Mouse (Mus musculus) left cerebral cortex, adult 9 months (tissue): ENCODE measurements around the gene Metap1.

ENCODE experiments used
- DNase-seq, 2 experiments: peaks; one replicate each; pipeline ENCODE4 v3.0.0; 2022; ENCODE audit warnings: low spot score in 2 of 2

Metap1 gene

GRCm38 (mm10) chr3:138452169-138452568 is 37.1 kb downstream of the Metap1 start:
- DNase-seq, result no peak

DNA sequence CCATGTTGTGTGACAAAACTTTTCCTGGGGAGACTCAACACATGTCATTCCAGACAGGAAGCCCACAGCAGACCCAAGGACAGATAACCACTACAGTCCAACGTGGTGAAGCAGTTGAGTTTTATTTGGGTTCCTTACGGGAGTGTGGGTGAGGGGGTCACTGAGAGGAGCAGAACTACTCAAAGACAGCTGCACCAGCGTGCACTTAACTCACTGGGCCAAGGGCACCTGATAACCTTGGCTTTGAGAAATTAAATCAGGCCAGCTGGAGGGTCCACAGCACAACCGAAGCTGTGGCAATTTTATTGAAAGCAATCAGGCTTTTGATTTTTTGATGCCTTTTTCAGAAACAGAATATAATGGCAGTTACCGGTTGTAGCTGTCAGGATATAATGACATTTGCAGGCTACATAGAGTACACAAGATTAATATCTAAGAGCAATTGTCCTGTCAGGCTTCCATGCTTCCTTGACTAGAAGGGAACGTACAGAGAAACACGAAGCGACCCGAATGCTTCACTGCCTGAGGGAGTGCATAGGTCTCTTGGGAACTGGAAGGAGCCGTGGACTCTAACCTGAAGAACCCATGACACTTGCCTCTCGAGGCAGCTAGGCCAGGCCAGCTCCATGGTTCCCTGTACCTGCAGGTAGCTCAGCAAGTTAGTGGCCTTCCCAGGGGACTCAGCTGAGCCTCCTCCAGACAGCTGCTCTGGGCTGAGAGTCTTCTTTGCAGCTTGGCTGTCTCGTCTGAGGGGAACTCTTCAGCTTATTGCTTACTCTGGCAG is 41.0 kb downstream of the Metap1 start:
- no peak for DNase-seq

DNA sequence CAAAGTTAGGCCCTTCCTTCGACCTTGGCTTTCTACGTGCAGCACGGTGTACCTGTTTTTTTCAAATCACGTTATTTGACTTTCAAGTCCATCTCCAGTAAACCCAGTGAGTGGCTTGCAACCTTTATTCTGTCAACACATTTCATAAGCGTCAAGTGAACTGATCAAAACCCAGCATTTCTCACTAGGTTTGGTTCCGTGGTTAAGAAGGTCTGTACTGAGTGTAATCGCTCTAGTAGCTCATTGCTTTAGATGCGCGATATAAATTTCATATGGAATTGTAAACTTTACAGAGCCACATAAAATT is 45.9 kb downstream of the Metap1 start:
- no peak for DNase-seq

- peak; percentile 66 to 88 for DNase-seq
Observed at GRCm38 (mm10) chr3:138442612-138443464, 46.5 kb downstream of the Metap1 start, which contains the start of gene Adh5. Gene Adh5, plus strand, starts transcription at chr3:138443093.

- DNase-seq, result no peak
Observed at GRCm38 (mm10) chr3:138442203-138442602, 47.1 kb downstream of the Metap1 start.

DNA sequence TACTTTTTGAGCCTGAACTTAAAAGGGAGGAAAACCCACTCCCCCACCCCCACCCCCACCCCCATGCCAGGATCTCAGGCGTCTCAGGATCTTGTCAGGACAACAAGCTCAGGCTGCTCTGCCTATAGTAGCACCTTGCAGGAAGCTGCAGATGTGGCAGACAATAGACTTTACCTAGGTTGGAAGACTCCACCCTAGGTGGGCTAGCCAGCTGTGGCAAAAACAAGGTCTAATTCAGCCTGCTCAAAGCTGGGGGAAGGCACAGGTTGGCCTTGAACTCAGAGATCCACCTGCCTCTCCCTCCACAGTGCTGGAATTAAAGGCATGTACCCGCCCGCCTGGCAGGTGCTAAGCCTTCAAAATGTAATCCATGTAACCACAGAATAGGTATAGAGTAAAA is 50.6 kb downstream of the Metap1 start:
- DNase-seq, result no peak

DNA sequence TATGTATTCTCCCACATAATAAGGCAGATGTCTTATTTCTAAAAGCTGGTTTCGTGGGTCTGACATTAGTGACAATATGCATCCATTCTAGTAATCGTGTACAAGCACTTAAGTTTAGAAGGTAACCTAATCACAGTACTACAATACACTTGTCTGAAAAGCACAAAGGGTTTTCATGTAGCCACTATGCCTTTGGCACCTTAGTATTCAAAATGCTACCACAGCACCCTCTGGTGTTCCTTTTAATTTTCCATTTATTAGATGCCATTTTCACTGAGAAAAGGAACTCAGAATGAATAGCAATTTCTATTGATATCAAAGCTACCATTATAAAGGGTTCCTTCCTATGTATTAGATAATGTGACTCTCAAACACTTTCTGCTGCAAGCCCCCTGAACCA is 57.5 kb downstream of the Metap1 start:
- DNase-seq, result no peak

- DNase-seq, result no peak
Observed at GRCm38 (mm10) chr3:138430360-138430976, 58.8 kb downstream of the Metap1 start.

GRCm38 (mm10) chr3:138424247-138424646 is 65.1 kb downstream of the Metap1 start:
- no peak for DNase-seq

DNA sequence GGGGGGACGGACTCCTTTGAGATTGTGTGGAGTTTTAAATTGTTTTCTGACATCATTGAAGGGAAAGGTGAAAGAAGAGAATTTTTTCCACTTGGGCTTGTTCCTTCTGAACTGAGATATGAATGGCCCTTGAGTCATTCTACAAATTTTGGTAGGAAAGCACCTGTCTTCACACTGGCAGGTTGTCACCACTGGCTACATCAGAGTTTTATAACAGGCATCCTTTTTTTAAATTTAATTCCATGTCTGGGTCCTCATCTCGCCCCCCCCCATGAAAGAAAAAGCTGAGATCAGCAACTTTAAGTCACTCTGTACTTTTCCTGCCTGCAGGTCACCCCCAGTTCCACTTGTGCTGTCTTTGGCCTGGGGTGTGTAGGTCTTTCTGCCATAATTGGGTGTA is 65.7 kb downstream of the Metap1 start:
- no peak for DNase-seq

GRCm38 (mm10) chr3:138420385-138420784 is 68.9 kb downstream of the Metap1 start:
- no peak for DNase-seq

- no peak for DNase-seq
Observed at GRCm38 (mm10) chr3:138419369-138419768, 69.9 kb downstream of the Metap1 start.

- no peak for DNase-seq
Observed at GRCm38 (mm10) chr3:138415121-138415690, 74.1 kb downstream of the Metap1 start, which contains the start of gene Adh4. Gene Adh4, plus strand, starts transcription at chr3:138415466.

- no peak for DNase-seq
Observed at GRCm38 (mm10) chr3:138410211-138410610, 79.1 kb downstream of the Metap1 start.

DNA sequence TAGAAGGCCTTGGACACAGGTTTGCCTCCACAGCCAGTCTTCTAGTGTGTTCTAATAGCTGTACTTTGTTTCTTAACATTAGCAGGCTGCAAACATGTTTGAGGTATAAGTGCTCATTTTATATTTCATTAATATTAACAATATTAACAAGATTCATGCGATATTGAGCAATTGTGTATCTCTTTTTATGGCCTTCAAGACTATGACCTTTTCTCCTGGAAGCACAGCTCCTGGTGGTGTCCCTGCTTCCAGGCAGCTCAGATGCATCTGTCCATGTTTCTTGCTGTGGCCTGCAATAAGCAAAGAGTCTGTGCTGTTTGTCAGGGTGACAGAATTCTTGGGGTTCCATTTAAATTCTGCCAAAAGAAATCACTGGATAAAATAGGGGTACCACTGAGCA is 79.7 kb downstream of the Metap1 start:
- DNase-seq, result no peak
